Mouse (Mus musculus) left cerebral cortex, adult 2 months (tissue): ENCODE results near the gene Svs4. TPM values are rescaled to one million over a fixed set of nuclear protein-coding genes. Genes with fewer than 3 reads are reported as not detected.
"Not testable (repeated sequence)": the region's sequence is repeated elsewhere in the genome, so short reads cannot be mapped to it uniquely, and the experiment has no call there.

Source experiments
- DNase-seq, 2 experiments: peaks; one replicate each; pipeline ENCODE4 v3.0.0; 2021 to 2022; ENCODE audit warnings: low spot score in 2 of 2, mixed read lengths in 1 of 2; ENCODE audit errors: extremely low spot score in 1 of 2
- H3K27ac ChIP-seq: fragments of 200-600 bp; 2 replicates; pipeline ENCODE4 v1.8.1; 2022
- H3K4me3 ChIP-seq: fragments of 200-600 bp; 2 replicates; pipeline ENCODE4 v1.8.1; 2022
- CTCF ChIP-seq: fragments of 200-600 bp; IDR thresholded peaks from 2 replicates; pipeline ENCODE4 v1.8.1; 2022; ENCODE audit warnings: antibody characterized with exemption, mild to moderate bottlenecking, moderate library complexity
- intact Hi-C: fragments of 180-260 bp; cut with DNase I; formaldehyde crosslinking; loops from one replicate; pipeline ENCODE4 v1.15.1; 2025
- long read RNA-seq, 2 experiments: library from polyadenylated mRNA; stranded (forward); transcript quantifications; one replicate each; pipeline ENCODE4 v2.0.0; 2021; ENCODE audit warnings: borderline mapping rate in 2 of 2
- total RNA-seq, 2 experiments: library from RNA; stranded (reverse); gene quantifications; 2 replicates each; pipeline ENCODE4 v1.2.3; 2021

Svs4 gene
- total RNA-seq = not detected
- long read RNA-seq, experiment 1 = 0 reads
- long read RNA-seq, experiment 2 = 0 reads

GRCm38 (mm10) chr2:164278359-164278758 is at the start of gene Svs4:
Gene Svs4 (minus strand): TSS chr2:164278459.
- no peak within 1 kb of the TSS for H3K4me3 ChIP-seq
- DNase-seq = no peak
- no peak for TF ChIP-seq CTCF
- no peak within 1 kb of the TSS for H3K27ac ChIP-seq
- intact Hi-C loops = no loop called here

DNA sequence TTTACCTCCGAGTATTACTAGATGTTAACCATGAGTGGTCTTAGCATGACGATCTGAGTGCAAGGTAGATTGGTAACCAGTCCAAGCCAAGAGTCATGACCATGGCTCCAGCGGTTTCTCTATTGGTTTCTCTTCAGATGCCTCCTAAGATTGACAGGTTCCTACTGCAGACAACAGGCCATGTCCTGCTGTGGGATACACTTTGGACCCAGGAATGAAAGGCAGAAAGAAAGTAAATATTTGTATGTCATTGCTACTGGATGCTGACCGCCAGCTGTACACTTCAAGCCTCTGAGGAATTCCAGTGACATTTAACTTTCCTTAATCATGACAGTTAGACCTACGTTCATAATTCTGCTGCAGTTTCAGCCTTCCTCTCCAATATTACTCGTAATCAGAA is 42.7 kb upstream of the Svs4 start:
- intact Hi-C loops = no loop called here
- no peak for DNase-seq
- TF ChIP-seq CTCF = no peak
- no peak overlapping the region for H3K4me3 ChIP-seq
- no peak overlapping the region for H3K27ac ChIP-seq

DNA sequence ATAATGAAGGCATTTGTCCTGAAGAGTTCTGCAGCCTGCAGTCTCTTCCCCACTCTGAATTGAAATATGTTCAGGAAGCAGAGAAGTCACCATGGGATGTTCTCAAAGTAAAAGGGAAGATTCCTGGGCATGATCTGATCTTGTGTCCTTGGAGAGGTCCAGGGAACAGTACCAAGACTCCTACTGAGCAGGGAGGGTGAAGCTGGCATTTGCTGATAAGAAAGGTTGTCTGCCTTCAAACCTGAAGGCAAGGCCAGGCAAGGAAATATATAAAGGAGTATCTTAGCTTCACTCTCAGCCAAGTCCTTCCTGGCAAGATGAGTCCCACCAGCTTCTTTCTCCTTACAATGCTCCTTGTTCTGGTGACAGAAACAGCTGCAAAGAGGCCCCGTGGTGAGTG is 38.2 kb upstream of the Svs4 start, which contains the start of gene Svs6:
Gene Svs6 (plus strand): TSS at position 301 of the 400 bp plus-strand sequence.
- H3K4me3 ChIP-seq, DNase-seq, intact Hi-C loops, H3K27ac ChIP-seq: not testable (repeated sequence)

DNA sequence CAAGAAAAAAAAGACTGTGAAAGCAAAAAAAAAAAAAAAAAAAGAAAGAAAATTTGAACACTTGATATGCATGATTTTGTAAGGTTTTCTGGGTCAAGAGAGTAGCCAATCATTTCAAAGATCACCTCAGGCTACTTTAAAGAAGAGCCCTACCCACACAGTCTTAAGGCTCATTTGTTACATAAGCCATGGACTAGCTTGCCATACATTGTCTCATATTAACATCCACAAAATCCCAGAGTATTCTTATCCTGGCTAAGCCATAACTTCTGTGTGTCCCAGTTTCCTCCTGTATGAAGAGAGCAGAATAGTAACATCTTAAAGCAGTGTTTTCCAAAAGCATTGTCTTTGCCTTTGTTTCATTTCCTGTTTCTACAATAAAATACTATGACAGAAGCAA is 37.2 kb upstream of the Svs4 start:
- H3K4me3 ChIP-seq, DNase-seq, intact Hi-C loops, H3K27ac ChIP-seq: not testable (repeated sequence)

- intact Hi-C loops = loop anchor here (2.0 to 5.0 kb wide), 2 partner anchors 100 to 138 kb away; no protein-coding TSS in a partner anchor
- DNase-seq = no peak
- no peak for TF ChIP-seq CTCF
- no peak overlapping the region for H3K27ac ChIP-seq
- H3K4me3 ChIP-seq = no peak overlapping the region
Observed at GRCm38 (mm10) chr2:164312599-164312998, 34.3 kb upstream of the Svs4 start.

- H3K27ac ChIP-seq, intact Hi-C loops, DNase-seq, H3K4me3 ChIP-seq: not testable (repeated sequence)
Observed at GRCm38 (mm10) chr2:164288968-164289367, 10.7 kb upstream of the Svs4 start, which contains the start of gene Svs3a. Gene Svs3a (plus strand): TSS chr2:164289268.

GRCm38 (mm10) chr2:164256540-164256939 is 21.7 kb downstream of the Svs4 start, which contains the start of gene Svs3b:
Gene Svs3b (minus strand): TSS chr2:164256640.
- DNase-seq, intact Hi-C loops, H3K27ac ChIP-seq, H3K4me3 ChIP-seq: not testable (repeated sequence)

GRCm38 (mm10) chr2:164238366-164238765 is 39.9 kb downstream of the Svs4 start, which contains the start of gene Svs2:
Gene Svs2 (minus strand): TSS chr2:164238466.
- TF ChIP-seq CTCF = no peak
- DNase-seq = no peak
- Histone ChIP-seq H3K4me3 (no peak within 1 kb of the TSS), H3K27ac (no peak within 1 kb of the TSS)
- intact Hi-C loops = no loop called here

DNA sequence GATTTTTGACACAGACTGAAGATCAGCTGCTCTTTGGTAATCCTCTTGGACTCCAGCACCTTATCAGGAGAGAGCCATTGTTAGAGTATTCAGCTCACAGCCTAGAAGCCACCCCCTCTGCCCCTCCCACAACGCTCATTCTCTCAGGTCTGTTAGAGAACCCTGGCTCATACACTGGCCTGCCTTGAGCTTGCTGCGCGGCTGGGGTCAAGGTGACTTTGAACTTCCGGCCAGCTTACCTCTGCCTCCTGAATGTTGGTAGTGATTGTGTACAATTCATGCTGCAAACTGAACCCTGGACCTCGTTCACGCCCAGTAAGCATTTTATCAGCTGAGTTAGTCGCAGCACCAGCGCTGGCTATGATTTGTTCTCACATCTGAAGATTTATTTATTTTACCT is 45.6 kb downstream of the Svs4 start:
- Histone ChIP-seq H3K4me3 (no peak overlapping the region), H3K27ac (no peak overlapping the region)
- DNase-seq = no peak
- no peak for TF ChIP-seq CTCF
- intact Hi-C loops = no loop called here

DNA sequence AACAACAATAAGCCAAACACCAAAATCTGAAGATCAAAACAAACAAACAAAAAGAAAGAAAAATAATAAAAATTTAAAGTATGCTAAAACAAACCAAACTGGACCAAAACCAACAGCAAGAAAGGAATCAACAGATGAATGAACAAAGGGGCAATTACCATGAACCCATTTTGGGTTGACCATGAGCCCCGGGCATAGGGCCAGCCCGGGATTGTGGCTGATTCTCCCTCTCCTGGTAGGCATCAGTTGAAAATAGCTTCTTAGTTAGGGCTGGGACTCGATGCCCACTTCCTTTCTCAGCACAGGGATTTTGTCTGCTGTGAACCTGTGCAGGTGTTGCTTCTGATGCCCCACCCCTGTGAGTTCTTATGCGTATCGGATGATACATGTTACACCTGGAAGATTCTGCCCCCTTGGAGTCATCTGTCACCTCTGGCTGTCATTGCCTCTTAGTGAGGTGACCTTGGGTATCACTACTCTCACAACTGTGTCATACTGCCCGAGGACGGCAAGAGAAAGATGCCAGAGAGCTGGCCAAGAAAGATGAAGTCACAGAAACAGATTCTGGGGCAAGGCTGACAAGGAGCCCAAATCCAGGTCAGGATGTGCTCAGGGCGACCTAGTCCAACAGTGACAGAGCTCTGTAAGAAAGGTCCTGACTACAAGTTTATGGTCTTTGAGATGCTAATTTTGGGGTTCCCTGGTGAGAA is 49.7 kb downstream of the Svs4 start:
- TF ChIP-seq CTCF = no peak
- DNase-seq = no peak
- intact Hi-C loops = no loop called here
- Histone ChIP-seq H3K27ac (no peak overlapping the region), H3K4me3 (no peak overlapping the region)

Other genes with a start within 250 kb of the Svs4 start
- gene Stk4, start 208.1 kb downstream of the Svs4 start, total RNA-seq = 10 to 100 TPM; 32.4 to 41.9 TPM
- gene Tomm34, start 207.3 kb downstream of the Svs4 start, total RNA-seq = 10 to 100 TPM; 79.2 to 83.9 TPM
- gene Kcns1, start 107.3 kb downstream of the Svs4 start, total RNA-seq = 10 to 100 TPM; 20.3 to 20.7 TPM
- not detected for gene Wfdc5, start 95.7 kb downstream of the Svs4 start, total RNA-seq
- gene Wfdc12, start 87.9 kb downstream of the Svs4 start, total RNA-seq = not detected
- gene Wfdc15a, start 78.3 kb downstream of the Svs4 start, total RNA-seq = not detected
- gene Wfdc15b, start 56.8 kb downstream of the Svs4 start, total RNA-seq = not detected
- gene Svs2, start 40.0 kb downstream of the Svs4 start, total RNA-seq = not detected
- gene Svs3b, start 21.8 kb downstream of the Svs4 start, total RNA-seq = not detected
- not detected for gene Svs3a, start 10.8 kb upstream of the Svs4 start, total RNA-seq
- gene Svs6, start 38.3 kb upstream of the Svs4 start, total RNA-seq = not detected
- gene Svs5, start 54.3 kb upstream of the Svs4 start, total RNA-seq = not detected
- not detected for gene Slpi, start 110.6 kb upstream of the Svs4 start, total RNA-seq
- under 1 TPM; 0.20 to 0.23 TPM for gene Rbpjl, start 124.7 kb upstream of the Svs4 start, total RNA-seq
- gene Matn4, start 126.7 kb upstream of the Svs4 start, total RNA-seq = 10 to 100 TPM; 10.4 to 11.0 TPM
- gene Sdc4, start 165.4 kb upstream of the Svs4 start, total RNA-seq = 10 to 100 TPM; 78.7 to 93.2 TPM
- 10 to 100 TPM; 40.8 to 41.3 TPM for gene Sys1, start 178.5 kb upstream of the Svs4 start, total RNA-seq
- gene Gm20458, start 182.5 kb upstream of the Svs4 start, total RNA-seq = 10 to 100 TPM; 10.2 to 14.1 TPM
- not detected for gene Trp53tg5, start 195.3 kb upstream of the Svs4 start, total RNA-seq
- 100 to 1,000 TPM; 102 to 106 TPM for gene Dbndd2, start 207.6 kb upstream of the Svs4 start, total RNA-seq
- gene Pigt, start 219.1 kb upstream of the Svs4 start, total RNA-seq = 10 to 100 TPM; 86.3 to 87.0 TPM